Mouse (Mus musculus) midbrain, embryonic 11.5 days (tissue): ENCODE measurements around the gene Dnajb12. TPM values are rescaled to one million over a fixed set of nuclear protein-coding genes. Genes with fewer than 3 reads are reported as not detected.

Experiments
- ATAC-seq: fragments of 200-750 bp; cut with Nextera tagmentation; 2 replicates; pipeline ENCODE4 v1.8.0; 2017; ENCODE audit warnings: moderate TSS enrichment, moderate library complexity; ENCODE audit not compliant: low FRiP score
- DNase-seq: peaks from one replicate; pipeline ENCODE4 v3.0.0; 2015; ENCODE audit warnings: low spot score; ENCODE audit errors: missing footprints
- H3K27ac ChIP-seq: fragments of 300-500 bp; sonication (generic); 2 replicates; pipeline ENCODE4 v1.5.1; 2014; ENCODE audit warnings: low read depth, low read length
- H3K27me3 ChIP-seq: fragments of 300-500 bp; sonication (generic); 2 replicates; pipeline ENCODE4 v1.6.1; 2014; ENCODE audit warnings: mild to moderate bottlenecking, low read length, moderate library complexity, mixed read lengths; ENCODE audit not compliant: control insufficient read depth, insufficient read depth
- H3K36me3 ChIP-seq: fragments of 300-500 bp; sonication (generic); 2 replicates; pipeline ENCODE4 v1.6.1; 2014; ENCODE audit warnings: mild to moderate bottlenecking, low read length, moderate library complexity, mixed read lengths; ENCODE audit not compliant: control insufficient read depth, insufficient read depth
- H3K4me1 ChIP-seq: fragments of 300-500 bp; sonication (generic); 2 replicates; pipeline ENCODE4 v1.6.1; 2014; ENCODE audit warnings: low read length; ENCODE audit not compliant: control insufficient read depth, insufficient read depth
- H3K4me2 ChIP-seq: fragments of 300-500 bp; sonication (generic); 2 replicates; pipeline ENCODE4 v1.6.1; 2014; ENCODE audit warnings: mild to moderate bottlenecking, moderate library complexity
- H3K4me3 ChIP-seq: fragments of 300-500 bp; sonication (generic); 2 replicates; pipeline ENCODE4 v1.5.1; 2014; ENCODE audit warnings: low read depth, low read length
- H3K9ac ChIP-seq: fragments of 300-500 bp; sonication (generic); 2 replicates; pipeline ENCODE4 v1.6.1; 2014; ENCODE audit warnings: low read length
- H3K9me3 ChIP-seq: fragments of 300-500 bp; sonication (generic); 2 replicates; pipeline ENCODE4 v1.6.1; 2016; ENCODE audit warnings: low read length; ENCODE audit not compliant: control insufficient read depth
- WGBS: fragments of 180-500 bp; shearing (Covaris S2); extraction: QIAGEN DNeasy Blood & Tissue Kit; methylation state at CpG from one replicate; pipeline ENCODE4 v1.1.7; 2014; 5-methylcytosine and 5-hydroxymethylcytosine counted together
- polyA plus RNA-seq: library from polyadenylated mRNA; unstranded; fragments of >200 nt; fragmentation: Nextera tagmentation; extraction: Ambion mirVana; gene quantifications from 2 replicates; pipeline ENCODE4 v1.2.1, GENCODE M21; 2014

Dnajb12 gene
- polyA plus RNA-seq, 1 experiment from 2014 or later: 22.4 TPM

- peak; percentile 85 for DNase-seq
- 47% methylated on average over 7 of the region's 7 CpGs for WGBS
- H3K4me2 ChIP-seq: no peak overlapping the region
- no peaks in the 10 kb centered on the region; the same call in 1 of the 2 replicates for H3K27me3 ChIP-seq
- H3K36me3 ChIP-seq: no peaks in the 10 kb centered on the region
- no peak overlapping the region for H3K4me3 ChIP-seq
- H3K9ac ChIP-seq: peak overlapping the region; percentile 30; the same call in 1 of the 2 replicates
- peaks cover 34% of the 10 kb centered on the region for H3K4me1 ChIP-seq
- no peak overlapping the region for H3K27ac ChIP-seq
- ATAC-seq: peak; percentile 7; the same call in 1 of the 2 replicates
- no peaks in the 10 kb centered on the region for H3K9me3 ChIP-seq
Observed at GRCm38 (mm10) chr10:59907695-59908299, 28.4 kb downstream of the Dnajb12 start.

- no peak overlapping the region for H3K9ac ChIP-seq
- DNase-seq (no peak), ATAC-seq (peak; percentile 8; the same call in 1 of the 2 replicates)
- H3K9me3 ChIP-seq: no peaks in the 10 kb centered on the region
- H3K4me3 ChIP-seq: no peak overlapping the region
- H3K4me2 ChIP-seq: peak overlapping the region; percentile 24; the same call in 1 of the 2 replicates
- H3K36me3 ChIP-seq: no peaks in the 10 kb centered on the region
- WGBS: 56% methylated on average over 7 of the region's 7 CpGs
- peaks cover 30% of the 10 kb centered on the region for H3K4me1 ChIP-seq
- no peak overlapping the region for H3K27ac ChIP-seq
- no peaks in the 10 kb centered on the region; the same call in 1 of the 2 replicates for H3K27me3 ChIP-seq
Observed at GRCm38 (mm10) chr10:59908776-59909315, 29.5 kb downstream of the Dnajb12 start.

- peak; percentile 18; the same call in 1 of the 2 replicates for ATAC-seq
- WGBS: 9% methylated on average over 14 of the region's 14 CpGs
- no peak overlapping the region for H3K4me3 ChIP-seq
- no peak overlapping the region for H3K9ac ChIP-seq
- H3K27ac ChIP-seq: no peak overlapping the region
- H3K4me1 ChIP-seq: peaks cover 30% of the 10 kb centered on the region
- no peak for DNase-seq
- H3K4me2 ChIP-seq: peak overlapping the region; percentile 24; the same call in 1 of the 2 replicates
- H3K36me3 ChIP-seq: no peaks in the 10 kb centered on the region
- H3K27me3 ChIP-seq: no peaks in the 10 kb centered on the region; the same call in 1 of the 2 replicates
- H3K9me3 ChIP-seq: no peaks in the 10 kb centered on the region
Observed at GRCm38 (mm10) chr10:59909357-59909847, 30.0 kb downstream of the Dnajb12 start.

GRCm38 (mm10) chr10:59911091-59911490 is 31.7 kb downstream of the Dnajb12 start:
- WGBS: 32% methylated on average over 6 of the region's 6 CpGs
- H3K36me3 ChIP-seq: no peaks in the 10 kb centered on the region
- H3K4me3 ChIP-seq: no peak overlapping the region
- ATAC-seq (no peak), DNase-seq (no peak)
- H3K4me2 ChIP-seq: peak overlapping the region; percentile 37
- peaks cover 33% of the 10 kb centered on the region for H3K4me1 ChIP-seq
- peak overlapping the region; percentile 52 for H3K9ac ChIP-seq
- H3K9me3 ChIP-seq: no peaks in the 10 kb centered on the region
- peak overlapping the region; percentile 40; the same call in 1 of the 2 replicates for H3K27ac ChIP-seq
- no peaks in the 10 kb centered on the region; the same call in 1 of the 2 replicates for H3K27me3 ChIP-seq

- DNase-seq: no peak
- H3K4me1 ChIP-seq: peaks cover 38% of the 10 kb centered on the region
- H3K9me3 ChIP-seq: no peaks in the 10 kb centered on the region
- H3K9ac ChIP-seq: peak overlapping the region; percentile 52
- peak overlapping the region; percentile 40; the same call in 1 of the 2 replicates for H3K27ac ChIP-seq
- H3K27me3 ChIP-seq: no peaks in the 10 kb centered on the region; the same call in 1 of the 2 replicates
- H3K4me2 ChIP-seq: peak overlapping the region; percentile 37
- WGBS: 3% methylated on average over 25 of the region's 25 CpGs
- H3K4me3 ChIP-seq: no peak overlapping the region
- H3K36me3 ChIP-seq: no peaks in the 10 kb centered on the region
- peak; percentile 59 for ATAC-seq
Observed at GRCm38 (mm10) chr10:59911561-59912198, 32.3 kb downstream of the Dnajb12 start.

GRCm38 (mm10) chr10:59915196-59915962 is 36.0 kb downstream of the Dnajb12 start:
- Histone ChIP-seq H3K9me3 (no peaks in the 10 kb centered on the region), H3K27ac (no peak overlapping the region), H3K4me2 (no peak overlapping the region), H3K4me3 (no peak overlapping the region), H3K27me3 (no peaks in the 10 kb centered on the region; the same call in 1 of the 2 replicates), H3K4me1 (peaks cover 32% of the 10 kb centered on the region), H3K9ac (no peak overlapping the region), H3K36me3 (no peaks in the 10 kb centered on the region)
- no peak for ATAC-seq
- DNase-seq: no peak
- WGBS: 91% methylated on average over 8 of the region's 8 CpGs

- WGBS: 7% methylated on average over 4 of the region's 4 CpGs
- no peak overlapping the region for H3K4me3 ChIP-seq
- no peaks in the 10 kb centered on the region; the same call in 1 of the 2 replicates for H3K27me3 ChIP-seq
- H3K4me1 ChIP-seq: peaks cover 37% of the 10 kb centered on the region
- no peaks in the 10 kb centered on the region for H3K9me3 ChIP-seq
- H3K9ac ChIP-seq: peak overlapping the region; percentile 31; the same call in 1 of the 2 replicates
- H3K4me2 ChIP-seq: peak overlapping the region; percentile 40
- ATAC-seq: no peak
- H3K36me3 ChIP-seq: no peaks in the 10 kb centered on the region
- H3K27ac ChIP-seq: peak overlapping the region; percentile 31
- no peak for DNase-seq
Observed at GRCm38 (mm10) chr10:59916159-59916558, 36.8 kb downstream of the Dnajb12 start.

- DNase-seq: peak; percentile 88
- peak overlapping the region; percentile 40 for H3K4me2 ChIP-seq
- H3K9me3 ChIP-seq: no peaks in the 10 kb centered on the region
- 1% methylated on average over 10 of the region's 10 CpGs for WGBS
- peak; percentile 83 for ATAC-seq
- H3K27ac ChIP-seq: peak overlapping the region; percentile 31
- H3K27me3 ChIP-seq: no peaks in the 10 kb centered on the region
- H3K4me1 ChIP-seq: peaks cover 36% of the 10 kb centered on the region
- H3K4me3 ChIP-seq: no peak overlapping the region
- H3K9ac ChIP-seq: peak overlapping the region; percentile 31; the same call in 1 of the 2 replicates
- no peaks in the 10 kb centered on the region for H3K36me3 ChIP-seq
Observed at GRCm38 (mm10) chr10:59916649-59917048, 37.3 kb downstream of the Dnajb12 start.
